Mouse (Mus musculus) hindbrain, embryonic 14.5 days (tissue): ENCODE results near the gene Kcnn1. TPM values are rescaled to one million over a fixed set of nuclear protein-coding genes. Genes with fewer than 3 reads are reported as not detected.
"Not testable (repeated sequence)": the region's sequence is repeated elsewhere in the genome, so short reads cannot be mapped to it uniquely, and the experiment has no call there.

Source experiments
- ATAC-seq: fragments of 200-750 bp; cut with Nextera tagmentation; 2 replicates; pipeline ENCODE4 v1.8.0; 2017; ENCODE audit warnings: moderate number of reproducible peaks, mild to moderate bottlenecking, moderate TSS enrichment, moderate library complexity; ENCODE audit not compliant: low FRiP score
- DNase-seq: peaks from one replicate; pipeline ENCODE4 v3.0.0-alpha.2; 2015; ENCODE audit warnings: low spot score
- H3K27ac ChIP-seq: fragments of 300-500 bp; sonication (generic); 2 replicates; pipeline ENCODE4 v1.5.1; 2014; ENCODE audit warnings: mild to moderate bottlenecking, moderate library complexity
- H3K27me3 ChIP-seq: fragments of 300-500 bp; sonication (generic); 2 replicates; pipeline ENCODE4 v1.6.1; 2014; ENCODE audit warnings: mild to moderate bottlenecking, low read length, mixed read lengths; ENCODE audit not compliant: control insufficient read depth, insufficient read depth
- H3K36me3 ChIP-seq: fragments of 300-500 bp; sonication (generic); replicated peaks from 2 replicates; pipeline ENCODE4 v1.6.1; 2014; ENCODE audit not compliant: control insufficient read depth, insufficient read depth
- H3K4me1 ChIP-seq: fragments of 300-500 bp; sonication (generic); replicated peaks from 2 replicates; pipeline ENCODE4 v1.6.1; 2014; ENCODE audit warnings: antibody characterized with exemption, low read length, mixed read lengths; ENCODE audit not compliant: control insufficient read depth, insufficient read depth
- H3K4me2 ChIP-seq: fragments of 300-500 bp; sonication (generic); replicated peaks from 2 replicates; pipeline ENCODE4 v1.6.1; 2014; ENCODE audit warnings: mild to moderate bottlenecking, moderate library complexity
- H3K4me3 ChIP-seq: fragments of 300-500 bp; sonication (generic); replicated peaks from 2 replicates; pipeline ENCODE4 v1.5.1; 2014; ENCODE audit warnings: mild to moderate bottlenecking, low read length
- H3K9ac ChIP-seq: fragments of 300-500 bp; sonication (generic); 2 replicates; pipeline ENCODE4 v1.6.1; 2014
- H3K9me3 ChIP-seq: fragments of 300-500 bp; sonication (generic); 2 replicates; pipeline ENCODE4 v1.6.1; 2016; ENCODE audit warnings: low read length; ENCODE audit not compliant: control insufficient read depth
- WGBS: fragments of 180-500 bp; shearing (Covaris S2); extraction: QIAGEN DNeasy Blood & Tissue Kit; methylation state at CpG from one replicate; pipeline ENCODE4 v1.1.7; 2014; 5-methylcytosine and 5-hydroxymethylcytosine counted together
- polyA plus RNA-seq: library from polyadenylated mRNA; unstranded; fragments of >200 nt; fragmentation: Nextera tagmentation; extraction: Ambion mirVana; gene quantifications from 2 replicates; pipeline ENCODE4 v1.2.1, GENCODE M21; 2014

Kcnn1 gene
- polyA plus RNA-seq, 1 experiment from 2014 or later: 10.0 TPM

- no peak overlapping the region for H3K4me2 ChIP-seq
- H3K27me3 ChIP-seq: peaks cover 3% of the 10 kb centered on the region; the same call in 1 of the 2 replicates
- H3K27ac ChIP-seq: no peak overlapping the region
- no peaks in the 10 kb centered on the region for H3K36me3 ChIP-seq
- WGBS: 86% methylated on average over 2 of the region's 2 CpGs
- H3K4me1 ChIP-seq: peaks cover 8% of the 10 kb centered on the region
- ATAC-seq (no peak), DNase-seq (no peak)
- H3K9ac ChIP-seq: no peak overlapping the region
- H3K9me3 ChIP-seq: no peaks in the 10 kb centered on the region
- H3K4me3 ChIP-seq: no peak overlapping the region
These were observed 37.9 kb upstream of the Kcnn1 start for GRCm38 (mm10) chr8:70900872-70901387.

- 89% methylated on average over 2 of the region's 2 CpGs for WGBS
- no peaks in the 10 kb centered on the region for H3K9me3 ChIP-seq
- ATAC-seq: no peak
- H3K4me2 ChIP-seq: no peak overlapping the region
- H3K4me3 ChIP-seq: no peak overlapping the region
- H3K27ac ChIP-seq: no peak overlapping the region
- H3K36me3 ChIP-seq: peaks cover 17% of the 10 kb centered on the region
- H3K27me3 ChIP-seq: peaks cover 12% of the 10 kb centered on the region
- peaks cover 8% of the 10 kb centered on the region for H3K4me1 ChIP-seq
- no peak overlapping the region for H3K9ac ChIP-seq
- DNase-seq: no peak
These were observed 36.2 kb upstream of the Kcnn1 start for GRCm38 (mm10) chr8:70899226-70899625.

- Histone ChIP-seq H3K27me3 (peaks cover 17% of the 10 kb centered on the region), H3K27ac (peak overlapping the region; percentile 15; the same call in 1 of the 2 replicates), H3K9me3 (no peaks in the 10 kb centered on the region), H3K36me3 (peaks cover 22% of the 10 kb centered on the region), H3K4me2 (no peak overlapping the region; the same call in 1 of the 2 replicates), H3K4me3 (no peak overlapping the region), H3K4me1 (peaks cover 8% of the 10 kb centered on the region), H3K9ac (peak overlapping the region; percentile 48)
- ATAC-seq (no peak), DNase-seq (no peak)
- 64% methylated on average over 2 of the region's 2 CpGs for WGBS
These were observed 35.7 kb upstream of the Kcnn1 start for GRCm38 (mm10) chr8:70898661-70899198.

GRCm38 (mm10) chr8:70897681-70898413 is 34.8 kb upstream of the Kcnn1 start:
- Histone ChIP-seq H3K27me3 (peaks cover 23% of the 10 kb centered on the region), H3K27ac (peak overlapping the region; percentile 80), H3K4me1 (peaks cover 8% of the 10 kb centered on the region), H3K9me3 (no peaks in the 10 kb centered on the region), H3K4me3 (peak overlapping the region; percentile 66), H3K9ac (peak overlapping the region; percentile 69), H3K36me3 (peaks cover 29% of the 10 kb centered on the region), H3K4me2 (peak overlapping the region; percentile 79)
- ATAC-seq (peak; percentile 55), DNase-seq (peak; percentile 95)
- 1% methylated on average over 20 of the region's 20 CpGs for WGBS

- Histone ChIP-seq H3K27ac (peak within 1 kb of the TSS; percentile 80), H3K9me3 (no peaks in the 10 kb centered on the region), H3K4me2 (peak within 1 kb of the TSS; percentile 86), H3K4me1 (peaks cover 14% of the 10 kb centered on the region), H3K36me3 (peaks cover 29% of the 10 kb centered on the region), H3K4me3 (peak within 1 kb of the TSS; percentile 66), H3K9ac (peak within 1 kb of the TSS; percentile 87), H3K27me3 (peaks cover 30% of the 10 kb centered on the region)
- peak; percentile 98 for ATAC-seq
- DNase-seq: peak; percentile 95
- under 1% methylated on average over 60 of the region's 60 CpGs for WGBS
These were observed 34.1 kb upstream of the Kcnn1 start, which contains the start of gene Rpl18a for GRCm38 (mm10) chr8:70897021-70897680. Gene Rpl18a (minus strand): TSS chr8:70897412.

- peaks cover 29% of the 10 kb centered on the region for H3K36me3 ChIP-seq
- DNase-seq (no peak), ATAC-seq (no peak)
- H3K4me3 ChIP-seq: peak overlapping the region; percentile 66
- H3K4me1 ChIP-seq: peaks cover 16% of the 10 kb centered on the region
- peak overlapping the region; percentile 87 for H3K9ac ChIP-seq
- no peak overlapping the region for H3K27ac ChIP-seq
- no peaks in the 10 kb centered on the region for H3K9me3 ChIP-seq
- WGBS: 5% methylated on average over 25 of the region's 25 CpGs
- H3K4me2 ChIP-seq: peak overlapping the region; percentile 86
- peaks cover 37% of the 10 kb centered on the region for H3K27me3 ChIP-seq
These were observed 33.4 kb upstream of the Kcnn1 start for GRCm38 (mm10) chr8:70896316-70897020.

- H3K9me3 ChIP-seq, DNase-seq, H3K9ac ChIP-seq, H3K27ac ChIP-seq, ATAC-seq: not testable (repeated sequence)
- WGBS: 80% methylated on average over 21 of the region's 24 CpGs
- Histone ChIP-seq H3K4me2 (peak overlapping the region; percentile 86), H3K4me1 (peaks cover 16% of the 10 kb centered on the region), H3K27me3 (peaks cover 44% of the 10 kb centered on the region), H3K36me3 (peaks cover 30% of the 10 kb centered on the region), H3K4me3 (peak overlapping the region; percentile 66)
These were observed 32.7 kb upstream of the Kcnn1 start for GRCm38 (mm10) chr8:70895571-70896259.

- peaks cover 16% of the 10 kb centered on the region for H3K4me1 ChIP-seq
- 86% methylated on average over 8 of the region's 8 CpGs for WGBS
- no peaks in the 10 kb centered on the region for H3K9me3 ChIP-seq
- no peak overlapping the region for H3K27ac ChIP-seq
- no peak for DNase-seq
- peaks cover 52% of the 10 kb centered on the region for H3K27me3 ChIP-seq
- no peak overlapping the region for H3K4me3 ChIP-seq
- H3K36me3 ChIP-seq: peaks cover 32% of the 10 kb centered on the region
- no peak for ATAC-seq
- no peak overlapping the region for H3K4me2 ChIP-seq
- H3K9ac ChIP-seq: no peak overlapping the region
These were observed 31.9 kb upstream of the Kcnn1 start for GRCm38 (mm10) chr8:70894771-70895545.
